Mouse (Mus musculus): ENCODE measurements around the gene Hyal3. TPM values are rescaled to one million over a fixed set of nuclear protein-coding genes. Genes with fewer than 3 reads are reported as not detected.

Hyal3 gene
- total RNA-seq, 2 experiments from 2014 or later = 0.74 to 1.1 TPM

- DNase-seq = no peak
These were observed 54.0 kb downstream of the Hyal3 start for GRCm38 (mm10) chr9:107634406-107635278.

- DNase-seq = peak; percentile 98
These were observed 54.8 kb downstream of the Hyal3 start, which contains the start of gene Gnai2 for GRCm38 (mm10) chr9:107635279-107636028. Gnai2 (minus strand) TSS chr9:107635367.

Other genes starting within 250 kb of the Hyal3 start
- 10 to 100 TPM; 13.0 to 15.0 TPM for gene Hemk1, start 242.5 kb upstream of the Hyal3 start, total RNA-seq (2021)
- gene 6430571L13Rik, start 240.2 kb upstream of the Hyal3 start, total RNA-seq (2021) = 1 to 10 TPM; 4.6 to 5.8 TPM
- gene Cacna2d2, start 181.2 kb upstream of the Hyal3 start, total RNA-seq (2021) = 10 to 100 TPM; 21.2 to 23.1 TPM
- gene Tmem115, start 46.9 kb upstream of the Hyal3 start, total RNA-seq (2021) = 10 to 100 TPM; 22.1 to 22.8 TPM
- gene Cyb561d2, start 38.6 kb upstream of the Hyal3 start, total RNA-seq (2021) = 1 to 10 TPM; 6.6 to 7.2 TPM
- 10 to 100 TPM; 12.0 TPM for gene Nprl2, start 38.6 kb upstream of the Hyal3 start, total RNA-seq (2021)
- gene Zmynd10, start 33.5 kb upstream of the Hyal3 start, total RNA-seq (2021) = under 1 TPM; 0.26 to 0.32 TPM
- 10 to 100 TPM; 38.8 to 39.4 TPM for gene Rassf1, start 29.3 kb upstream of the Hyal3 start, total RNA-seq (2021)
- gene Tusc2, start 17.6 kb upstream of the Hyal3 start, total RNA-seq (2021) = 10 to 100 TPM; 22.3 to 24.0 TPM
- 10 to 100 TPM; 43.4 to 49.7 TPM for gene Hyal2, start 12.9 kb upstream of the Hyal3 start, total RNA-seq (2021)
- 1 to 10 TPM; 3.4 to 4.7 TPM for gene Hyal1, start 3.9 kb upstream of the Hyal3 start, total RNA-seq (2021)
- gene Naa80, start 1.9 kb upstream of the Hyal3 start, total RNA-seq (2021) = 10 to 100 TPM; 12.2 to 12.4 TPM
- gene Ifrd2, start 6.8 kb downstream of the Hyal3 start, total RNA-seq (2021) = 10 to 100 TPM; 41.6 to 44.4 TPM
- 10 to 100 TPM; 16.2 to 18.8 TPM for gene Sema3b, start 28.4 kb downstream of the Hyal3 start, total RNA-seq (2021)
- 100 to 1,000 TPM; 462 to 469 TPM for gene Gnai2, start 54.5 kb downstream of the Hyal3 start, total RNA-seq (2021)
- gene Slc38a3, start 88.7 kb downstream of the Hyal3 start, total RNA-seq (2021) = 1 to 10 TPM; 8.0 to 8.1 TPM
- gene Gnat1, start 98.9 kb downstream of the Hyal3 start, total RNA-seq (2021) = not detected
- 10 to 100 TPM; 18.7 to 20.9 TPM for gene Sema3f, start 129.7 kb downstream of the Hyal3 start, total RNA-seq (2021)
- gene Rbm5, start 190.2 kb downstream of the Hyal3 start, total RNA-seq (2021) = 10 to 100 TPM; 65.4 to 73.1 TPM

Data from heart, postnatal 4 days (tissue).